ENCODE assay signal across 9 mouse cellular contexts in genomic region chr1:156937436-156937835, GRCm38 (mm10). TPM values are rescaled to one million over a fixed set of nuclear protein-coding genes. Genes with fewer than 3 reads are reported as not detected.
A peak's percentile ranks its signal among the peaks of the same experiment; 100 is the strongest.
DNase-seq lines count a peak whose midpoint lies in the region; ATAC-seq lines count a peak whose summit lies in the region.
"Had no signal": no experiment of that assay in that cellular context is flagged by ENCODE, and none has a peak within 500 bp of the region (broad histone marks: within the 10 kb centered on the region; RNA-seq: fewer than 3 reads in every experiment).

No protein-coding gene starts in this region.

- no peaks in the 10 kb centered on the region for H3K9me3 ChIP-seq in midbrain, embryonic 10.5 days (replicated peaks)
- H3K9me3 ChIP-seq in midbrain, embryonic 11.5 days (ENCODE audit: control insufficient read depth, low read length) = no peaks in the 10 kb centered on the region
- no peaks in the 10 kb centered on the region for H3K9me3 ChIP-seq in forebrain, embryonic 16.5 days (ENCODE audit: control insufficient read depth, low read length)
- no peaks in the 10 kb centered on the region for H3K9me3 ChIP-seq in liver, embryonic 12.5 days (replicated peaks)
- H3K9me3 ChIP-seq in neural tube, embryonic 15.5 days (replicated peaks) = no peaks in the 10 kb centered on the region
- H3K9me3 ChIP-seq in intestine, embryonic 15.5 days = no peaks in the 10 kb centered on the region

- no peak overlapping the region for H3K9ac ChIP-seq in midbrain, embryonic 11.5 days (ENCODE audit: low read length)
- no peak overlapping the region for H3K9ac ChIP-seq in forebrain, embryonic 16.5 days (replicated peaks; ENCODE audit: low read depth, low read length)
- no peak overlapping the region for H3K9ac ChIP-seq in liver, embryonic 12.5 days
- no peak overlapping the region for H3K9ac ChIP-seq in neural tube, embryonic 15.5 days (replicated peaks)
- H3K9ac ChIP-seq in intestine, embryonic 15.5 days = no peak overlapping the region

- ATAC-seq in midbrain, embryonic 11.5 days (ENCODE audit: low FRiP score) = no peak
- no peak for ATAC-seq in forebrain, embryonic 16.5 days
- peak; percentile 36; the same call in 1 of the 2 replicates for ATAC-seq in liver, embryonic 12.5 days
- no peak for ATAC-seq in neural tube, embryonic 15.5 days (ENCODE audit: low FRiP score)
- ATAC-seq in intestine, embryonic 15.5 days = no peak
- ATAC-seq in cerebellum, adult (ENCODE audit: insufficient number of reproducible peaks, low FRiP score, low TSS enrichment) = no peak

- H3K4me2 ChIP-seq in midbrain, embryonic 11.5 days = no peak overlapping the region
- peak overlapping the region; percentile 33 for H3K4me2 ChIP-seq in forebrain, embryonic 16.5 days (ENCODE audit: low read length)
- H3K4me2 ChIP-seq in liver, embryonic 12.5 days = peak overlapping the region; percentile 96
- peak overlapping the region; percentile 74 for H3K4me2 ChIP-seq in neural tube, embryonic 15.5 days
- H3K4me2 ChIP-seq in intestine, embryonic 15.5 days (replicated peaks) = no peak overlapping the region

- H3K4me3 ChIP-seq in midbrain, embryonic 10.5 days = peak overlapping the region; percentile 29; the same call in 1 of the 2 replicates
- H3K4me3 ChIP-seq in midbrain, embryonic 11.5 days (ENCODE audit: low read depth, low read length) = no peak overlapping the region
- peak overlapping the region; percentile 28 for H3K4me3 ChIP-seq in forebrain, embryonic 16.5 days (replicated peaks; ENCODE audit: low read length)
- H3K4me3 ChIP-seq in liver, embryonic 12.5 days = no peak overlapping the region
- no peak overlapping the region for H3K4me3 ChIP-seq in neural tube, embryonic 15.5 days (replicated peaks)
- no peak overlapping the region for H3K4me3 ChIP-seq in intestine, embryonic 15.5 days (replicated peaks)

- no peak for DNase-seq in midbrain, embryonic 10.5 days (ENCODE audit: low spot score)
- DNase-seq in midbrain, embryonic 11.5 days (ENCODE audit: low spot score, missing footprints) = no peak
- no peak for DNase-seq in left cerebral cortex, adult 9 months (ENCODE audit: low spot score in 2 of 2)
- DNase-seq: retina, postnatal 1 day had no signal

- no peaks in the 10 kb centered on the region for H3K27me3 ChIP-seq in midbrain, embryonic 10.5 days (ENCODE audit: low read depth, poor library complexity, severe bottlenecking)
- H3K27me3 ChIP-seq in midbrain, embryonic 11.5 days (ENCODE audit: control insufficient read depth, insufficient read depth, low read length) = no peaks in the 10 kb centered on the region
- H3K27me3 ChIP-seq in forebrain, embryonic 16.5 days (replicated peaks; ENCODE audit: control insufficient read depth, insufficient read depth, low read length) = no peaks in the 10 kb centered on the region
- 0 out of 2 replicates have a peak, but pooled peaks cover 9% of the 10 kb centered on the region for H3K27me3 ChIP-seq in liver, embryonic 12.5 days (replicated peaks)
- H3K27me3 ChIP-seq in neural tube, embryonic 15.5 days (replicated peaks) = no peaks in the 10 kb centered on the region
- H3K27me3 ChIP-seq in intestine, embryonic 15.5 days (replicated peaks) = no peaks in the 10 kb centered on the region

- 82% methylated on average over 7 of the region's 7 CpGs for WGBS in midbrain, embryonic 10.5 days
- WGBS in midbrain, embryonic 11.5 days = 65% methylated on average over 7 of the region's 7 CpGs
- 78% methylated on average over 7 of the region's 7 CpGs for WGBS in forebrain, embryonic 16.5 days
- WGBS in liver, embryonic 12.5 days (ENCODE audit: insufficient replicate concordance) = 31% methylated on average over 7 of the region's 7 CpGs
- 68% methylated on average over 7 of the region's 7 CpGs for WGBS in neural tube, embryonic 15.5 days
- 85% methylated on average over 7 of the region's 7 CpGs for WGBS in intestine, embryonic 15.5 days

- no peak overlapping the region for H3K27ac ChIP-seq in midbrain, embryonic 10.5 days (replicated peaks)
- no peak overlapping the region for H3K27ac ChIP-seq in midbrain, embryonic 11.5 days (ENCODE audit: low read depth, low read length)
- H3K27ac ChIP-seq in forebrain, embryonic 16.5 days (ENCODE audit: low read length) = no peak overlapping the region
- peak overlapping the region; percentile 25; the same call in 1 of the 2 replicates for H3K27ac ChIP-seq in liver, embryonic 12.5 days
- H3K27ac ChIP-seq in neural tube, embryonic 15.5 days (replicated peaks) = no peak overlapping the region
- no peak overlapping the region for H3K27ac ChIP-seq in intestine, embryonic 15.5 days

- H3K4me1 ChIP-seq in midbrain, embryonic 10.5 days = peaks cover 37% of the 10 kb centered on the region
- H3K4me1 ChIP-seq in midbrain, embryonic 11.5 days (ENCODE audit: control insufficient read depth, insufficient read depth, low read length) = no peaks in the 10 kb centered on the region
- peaks cover 18% of the 10 kb centered on the region for H3K4me1 ChIP-seq in forebrain, embryonic 16.5 days (replicated peaks; ENCODE audit: control insufficient read depth, insufficient read depth, low read length)
- H3K4me1 ChIP-seq in liver, embryonic 12.5 days = peaks cover 49% of the 10 kb centered on the region
- peaks cover 22% of the 10 kb centered on the region for H3K4me1 ChIP-seq in neural tube, embryonic 15.5 days
- 0 out of 2 replicates have a peak, but pooled peaks cover 2% of the 10 kb centered on the region for H3K4me1 ChIP-seq in intestine, embryonic 15.5 days (replicated peaks)

- H3K36me3 ChIP-seq in midbrain, embryonic 10.5 days = peaks cover 3% of the 10 kb centered on the region; the same call in 1 of the 2 replicates
- no peaks in the 10 kb centered on the region for H3K36me3 ChIP-seq in midbrain, embryonic 11.5 days (ENCODE audit: control insufficient read depth, insufficient read depth, low read length)
- H3K36me3 ChIP-seq in forebrain, embryonic 16.5 days (ENCODE audit: control insufficient read depth, insufficient read depth) = no peaks in the 10 kb centered on the region
- no peaks in the 10 kb centered on the region for H3K36me3 ChIP-seq in liver, embryonic 12.5 days
- no peaks in the 10 kb centered on the region for H3K36me3 ChIP-seq in neural tube, embryonic 15.5 days
- no peaks in the 10 kb centered on the region for H3K36me3 ChIP-seq in intestine, embryonic 15.5 days

RNA-seq across cellular contexts. Expression of gene Ralgps2, which starts 2.0 kb away (rescaled TPM):
- 92.8 and 96.8 TPM in 2 replicates for polyA plus RNA-seq in midbrain, embryonic 10.5 days (2016; fragmentation: Nextera tagmentation; extraction: Ambion mirVana)
- 85.1 and 91.9 TPM in 2 replicates for polyA plus RNA-seq in midbrain, embryonic 11.5 days (2014; fragmentation: Nextera tagmentation; extraction: Ambion mirVana)
- polyA plus RNA-seq in forebrain, embryonic 16.5 days (2015; fragmentation: Nextera tagmentation; extraction: Ambion mirVana) = 132 and 135 TPM in 2 replicates
- 25.6 and 26.8 TPM in 2 replicates for polyA plus RNA-seq in liver, embryonic 12.5 days (2016; fragmentation: Nextera tagmentation; extraction: Ambion mirVana)
- polyA plus RNA-seq in neural tube, embryonic 15.5 days (2015; fragmentation: Nextera tagmentation; extraction: Ambion mirVana) = 77.6 and 88.0 TPM in 2 replicates
- polyA plus RNA-seq in intestine, embryonic 15.5 days (2015; fragmentation: Nextera tagmentation; extraction: Ambion mirVana) = 36.5 and 41.3 TPM in 2 replicates

Comparison
In these comparisons a context has a peak if more than half of its experiments do, and no peak if none do; other contexts are left out.
1. H3K4me3 ChIP-seq: peak in midbrain, embryonic 10.5 days (single experiment) and forebrain, embryonic 16.5 days (single experiment); none in midbrain, embryonic 11.5 days (single experiment), liver, embryonic 12.5 days (single experiment), neural tube, embryonic 15.5 days (single experiment) and intestine, embryonic 15.5 days (single experiment).
2. H3K4me2 ChIP-seq: peak in forebrain, embryonic 16.5 days (single experiment), liver, embryonic 12.5 days (single experiment) and neural tube, embryonic 15.5 days (single experiment); none in midbrain, embryonic 11.5 days (single experiment) and intestine, embryonic 15.5 days (single experiment).